Mouse (Mus musculus): ENCODE results near the gene Gm42878.
A peak's percentile ranks its signal among the peaks of the same experiment; 100 is the strongest.
"Not testable (repeated sequence)": the region's sequence is repeated elsewhere in the genome, so short reads cannot be mapped to it uniquely, and the experiment has no call there.

Gm42878 gene

GRCm38 (mm10) chr5:121564468-121564895 lies 19.2 kb upstream of the Gm42878 start:
- peak; percentile 74 for DNase-seq (ENCODE audit: low read depth, low spot score)

DNA sequence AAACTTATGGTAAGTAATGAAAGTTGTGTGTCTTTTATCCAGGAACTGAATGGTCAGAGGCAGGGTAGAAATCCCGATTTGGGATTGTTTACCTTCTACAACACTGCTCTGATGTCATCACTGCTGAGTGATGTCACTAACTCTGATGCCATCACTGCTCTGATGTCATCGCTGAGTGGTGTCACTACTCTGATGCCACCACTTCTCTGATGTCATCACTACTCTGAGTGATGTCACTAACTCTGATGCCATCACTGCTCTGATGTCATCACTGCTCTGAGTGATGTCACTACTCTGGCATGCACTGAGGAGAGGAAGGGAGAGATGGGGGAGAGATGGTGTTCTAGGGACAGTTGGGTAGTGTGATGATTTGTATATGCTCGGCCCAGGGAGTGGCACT lies 17.2 kb upstream of the Gm42878 start:
- DNase-seq (ENCODE audit: low read depth, low spot score) = no peak

- no peak for DNase-seq (ENCODE audit: low read depth, low spot score)
These were observed 3.9 kb upstream of the Gm42878 start for GRCm38 (mm10) chr5:121549196-121549595.

- no peak for DNase-seq (ENCODE audit: low read depth, low spot score)
These were observed 1.8 kb upstream of the Gm42878 start for GRCm38 (mm10) chr5:121547084-121547483.

GRCm38 (mm10) chr5:121546530-121546895 lies 1.2 kb upstream of the Gm42878 start:
- no peak for DNase-seq (ENCODE audit: low read depth, low spot score)

GRCm38 (mm10) chr5:121545793-121546529 lies 679 bp upstream of the Gm42878 start, which contains the start of gene Mapkapk5:
Gene Mapkapk5, minus strand, starts transcription at chr5:121545905.
- peak; percentile 90 for DNase-seq (ENCODE audit: low read depth, low spot score)

GRCm38 (mm10) chr5:121543370-121543769 lies 1.9 kb downstream of the Gm42878 start:
- DNase-seq (ENCODE audit: low read depth, low spot score) = no peak

- DNase-seq (ENCODE audit: low read depth, low spot score) = no peak
These were observed 4.0 kb downstream of the Gm42878 start for GRCm38 (mm10) chr5:121541235-121541634.

DNA sequence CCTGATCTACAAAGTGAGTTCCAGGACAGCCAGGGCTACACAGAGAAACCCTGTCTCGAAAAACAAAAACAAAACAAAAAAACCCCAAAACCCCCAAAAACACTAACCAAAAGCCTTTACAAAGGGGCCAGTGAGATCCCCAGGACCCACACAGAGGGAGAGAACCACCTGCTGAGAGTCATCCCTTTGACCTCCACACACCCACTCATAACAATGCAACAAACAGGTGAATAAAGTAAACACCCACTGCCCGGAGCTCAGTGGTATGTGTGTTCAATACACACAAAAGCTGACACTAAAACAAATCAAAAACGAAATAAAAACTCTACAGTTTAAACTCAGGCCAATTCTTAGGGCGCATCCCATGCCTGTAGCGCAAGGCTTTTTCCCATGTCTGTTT lies 5.2 kb downstream of the Gm42878 start:
- DNase-seq (ENCODE audit: low read depth, low spot score) = no peak

DNA sequence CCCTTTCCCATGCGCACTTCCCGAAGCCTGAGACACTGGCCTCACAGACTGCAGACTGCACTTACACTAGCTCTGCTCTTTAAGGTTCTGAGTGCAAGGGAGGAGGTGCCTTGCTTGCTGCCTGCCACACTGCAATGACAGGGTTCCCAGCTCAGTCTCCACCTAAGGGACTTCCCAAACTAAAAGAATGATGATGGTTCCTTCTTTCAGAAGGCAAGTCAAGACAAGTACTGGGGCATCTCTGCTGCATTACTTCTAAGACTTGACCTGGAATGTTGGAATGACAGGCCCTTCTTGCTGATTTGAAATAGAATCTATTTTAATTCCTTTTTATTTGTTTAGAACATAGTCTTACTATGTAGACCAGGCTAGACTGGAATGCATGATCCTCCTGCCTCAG lies 7.7 kb downstream of the Gm42878 start:
- no peak for DNase-seq (ENCODE audit: low read depth, low spot score)

GRCm38 (mm10) chr5:121536921-121537555 lies 8.2 kb downstream of the Gm42878 start:
- DNase-seq (ENCODE audit: low read depth, low spot score) = no peak

DNA sequence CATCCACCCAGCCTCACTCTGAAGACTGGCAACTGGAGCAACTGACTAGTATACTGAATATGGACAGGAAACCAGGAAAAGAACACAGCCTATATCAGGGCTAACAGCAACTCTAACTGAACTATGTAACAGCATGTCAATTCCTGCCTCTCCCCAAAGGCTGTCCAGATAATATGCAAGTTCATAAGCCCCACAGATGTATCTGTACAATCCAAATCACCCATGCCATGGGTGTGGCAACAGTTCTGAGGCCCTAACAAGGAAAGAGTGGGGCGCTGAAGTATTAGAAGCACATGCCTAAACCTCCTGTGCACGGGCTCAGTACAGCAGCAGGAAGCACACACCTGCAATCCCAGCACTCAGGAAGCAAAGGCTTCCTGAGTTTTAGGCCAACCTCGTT lies 10.2 kb downstream of the Gm42878 start:
- no peak for DNase-seq (ENCODE audit: low read depth, low spot score)

GRCm38 (mm10) chr5:121534521-121534920 lies 10.8 kb downstream of the Gm42878 start:
- DNase-seq (ENCODE audit: low read depth, low spot score) = peak; percentile 33

- DNase-seq (ENCODE audit: low read depth, low spot score) = no peak
These were observed 18.3 kb downstream of the Gm42878 start for GRCm38 (mm10) chr5:121526961-121527360.

DNA sequence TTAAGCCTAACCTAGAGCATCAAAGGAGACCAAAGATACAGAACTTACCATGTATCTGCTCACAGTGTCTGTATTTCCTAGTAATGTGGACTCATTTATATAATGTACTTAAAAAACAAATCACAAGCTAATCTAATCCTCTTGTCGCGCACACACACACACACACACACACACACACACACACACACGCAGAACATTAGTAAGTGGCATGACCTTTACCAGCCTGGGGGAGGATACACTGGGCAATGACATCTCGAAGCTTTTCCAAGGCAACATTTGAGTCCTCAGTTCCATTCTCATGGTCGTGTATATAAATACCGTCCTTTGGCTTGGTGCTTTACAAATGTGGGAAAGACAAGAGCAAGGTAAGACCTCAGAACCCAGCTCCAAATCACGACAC lies 18.8 kb downstream of the Gm42878 start:
- no peak for DNase-seq (ENCODE audit: low read depth, low spot score)

- no peak for DNase-seq (ENCODE audit: low read depth, low spot score)
These were observed 19.4 kb downstream of the Gm42878 start for GRCm38 (mm10) chr5:121525774-121526450.

DNA sequence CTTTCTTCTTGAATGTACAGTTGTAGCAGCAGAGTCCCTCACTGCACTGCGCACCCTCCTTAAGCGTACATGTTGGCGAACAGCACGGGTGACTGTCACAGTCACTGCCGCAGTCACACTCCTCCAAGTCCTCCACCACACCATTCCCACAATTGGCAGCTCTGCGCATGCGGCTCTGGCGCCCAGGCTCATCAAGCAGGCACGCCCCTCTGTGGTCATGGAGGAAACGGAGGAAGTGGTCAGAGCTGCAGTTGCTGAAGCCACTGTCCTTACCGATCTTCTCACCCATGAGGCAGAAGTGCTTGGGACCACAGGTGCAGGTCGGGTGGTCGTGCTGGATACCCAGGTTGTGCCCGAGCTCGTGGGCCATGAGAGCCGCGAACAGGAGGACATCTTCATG lies 25.5 kb downstream of the Gm42878 start:
- not testable (repeated sequence) for DNase-seq (ENCODE audit: low read depth, low spot score)

DNA sequence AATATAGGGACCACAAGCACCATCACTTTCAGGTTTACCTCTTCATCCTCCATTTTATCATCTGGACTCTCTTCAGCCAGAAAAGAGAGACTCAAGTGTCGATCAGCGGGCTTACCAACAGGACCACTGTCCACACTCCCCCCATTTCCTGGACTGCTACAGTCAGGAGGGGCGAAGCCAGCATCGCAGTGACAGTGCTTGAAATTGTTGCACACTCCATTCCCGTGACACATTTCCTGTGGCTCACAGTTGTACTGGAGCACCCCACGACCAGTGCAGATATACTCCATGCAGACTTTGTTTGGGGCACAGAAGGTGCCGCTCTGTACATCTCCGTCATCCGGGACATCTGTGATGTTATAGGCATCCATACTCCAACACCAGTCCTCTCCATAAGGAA lies 26.3 kb downstream of the Gm42878 start:
- no peak for DNase-seq (ENCODE audit: low read depth, low spot score)

DNA sequence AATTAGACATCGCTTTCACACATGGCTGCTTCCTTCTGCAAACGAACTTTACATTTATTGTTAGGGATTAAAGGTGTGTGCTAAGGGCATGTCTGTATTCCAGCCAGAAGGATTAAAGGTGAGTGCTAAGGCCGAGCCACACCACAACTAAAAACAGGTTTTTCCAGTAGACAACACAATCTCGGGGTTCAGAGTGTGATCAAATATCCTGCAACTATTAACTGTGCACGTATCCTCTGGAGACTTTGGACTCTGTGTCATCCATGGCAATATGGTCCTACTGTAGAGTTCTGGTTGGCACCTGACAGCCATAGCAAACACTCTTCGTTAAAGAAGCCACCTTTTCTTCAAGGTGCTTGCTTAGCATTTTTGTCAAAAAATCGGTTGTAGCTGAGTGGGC lies 35.3 kb downstream of the Gm42878 start:
- DNase-seq (ENCODE audit: low read depth, low spot score) = no peak

- DNase-seq (ENCODE audit: low read depth, low spot score) = no peak
These were observed 38.4 kb downstream of the Gm42878 start for GRCm38 (mm10) chr5:121506846-121507245.

GRCm38 (mm10) chr5:121503231-121503630 lies 42.1 kb downstream of the Gm42878 start, which contains the start of gene Adam1b:
Gene Adam1b, minus strand, starts transcription at chr5:121503435.
- DNase-seq (ENCODE audit: low read depth, low spot score) = no peak

- DNase-seq (ENCODE audit: low read depth, low spot score) = not testable (repeated sequence)
These were observed 43.8 kb downstream of the Gm42878 start for GRCm38 (mm10) chr5:121501424-121501996.
